In genomic region chr1:170882915-170883485, GRCm38 (mm10) we compare ENCODE assay signal across 25 mouse cellular contexts. TPM values are rescaled to one million over a fixed set of nuclear protein-coding genes. Genes with fewer than 3 reads are reported as not detected.
DNase-seq lines count a peak whose midpoint lies in the region; ATAC-seq and TF ChIP-seq lines count a peak whose summit lies in the region.
"Had no signal": no experiment of that assay in that cellular context is flagged by ENCODE, and none has a peak within 500 bp of the region (broad histone marks: within the 10 kb centered on the region; RNA-seq: fewer than 3 reads in every experiment).

No protein-coding gene starts in this region.

- peak; percentile 56 for DNase-seq in heart, adult 11 months
- no peak for DNase-seq in heart, postnatal 10 days
- DNase-seq in neural tube, embryonic 10.5 days (ENCODE audit: extremely low spot score, low spot score): no peak
- DNase-seq in kidney, postnatal 0 days (ENCODE audit: low spot score): no peak
- no peak for DNase-seq in cerebellum, adult 11-12 months
- no peak for DNase-seq in gastrocnemius, postnatal 25 days
- DNase-seq: adrenal gland, postnatal 14 days; cerebellum, adult 8-10 months; heart, adult 2 months; spleen, adult 18-20 months; thymus, postnatal 36 days had no signal

- no peak overlapping the region for H3K4me3 ChIP-seq in neural tube, embryonic 15.5 days (replicated peaks)
- H3K4me3 ChIP-seq in kidney, postnatal 0 days (replicated peaks; ENCODE audit: low read depth, low read length): no peak overlapping the region
- H3K4me3 ChIP-seq in small intestine, adult 2 months (ENCODE audit: low read depth, low read length): no peak overlapping the region
- H3K4me3 ChIP-seq: heart, adult 2 months; heart, embryonic 15.5 days; limb, embryonic 12.5 days; midbrain, embryonic 15.5 days had no signal

- H3K36me3 ChIP-seq in neural tube, embryonic 15.5 days: peaks cover 21% of the 10 kb centered on the region
- H3K36me3 ChIP-seq in kidney, postnatal 0 days (ENCODE audit: insufficient read depth, low read length): peaks cover 8% of the 10 kb centered on the region; the same call in 1 of the 2 replicates
- peaks cover 12% of the 10 kb centered on the region for H3K36me3 ChIP-seq in small intestine, adult 2 months (ENCODE audit: control insufficient read depth, insufficient read depth, low read length)

- TF ChIP-seq CTCF in kidney, postnatal 0 days (IDR thresholded peaks at IDR 0.05; ENCODE audit: low read depth): no peak
- TF ChIP-seq CTCF in small intestine, adult 2 months (IDR thresholded peaks at IDR 0.05; ENCODE audit: extremely low read depth, insufficient read length, insufficient replicate concordance, low read depth, low read length): no peak

- H3K4me2 ChIP-seq in neural tube, embryonic 15.5 days: peak overlapping the region; percentile 74; the same call in 1 of the 2 replicates
- H3K4me2 ChIP-seq in kidney, postnatal 0 days (ENCODE audit: low read length): no peak overlapping the region

- no peaks in the 10 kb centered on the region for H3K27me3 ChIP-seq in neural tube, embryonic 15.5 days (replicated peaks)
- H3K27me3 ChIP-seq in kidney, postnatal 0 days (ENCODE audit: insufficient read depth, low read length): no peaks in the 10 kb centered on the region
- no peaks in the 10 kb centered on the region for H3K27me3 ChIP-seq in small intestine, adult 2 months (ENCODE audit: control insufficient read depth, insufficient read depth, low read length)
- H3K27me3 ChIP-seq: heart, embryonic 15.5 days; limb, embryonic 12.5 days; midbrain, embryonic 15.5 days had no signal

- intact Hi-C loops in heart, postnatal 10 days (cut with DNase I): no loop called here

- 86% methylated on average over 5 of the region's 5 CpGs for WGBS in neural tube, embryonic 15.5 days
- WGBS in kidney, postnatal 0 days: 73% methylated on average over 5 of the region's 5 CpGs
- 29% methylated on average over 5 of the region's 5 CpGs for WGBS in small intestine, adult 2 months

- H3K9ac ChIP-seq in neural tube, embryonic 15.5 days (replicated peaks): no peak overlapping the region
- no peak overlapping the region for H3K9ac ChIP-seq in kidney, postnatal 0 days (ENCODE audit: low read depth, low read length)
- H3K9ac ChIP-seq: heart, embryonic 15.5 days; limb, embryonic 12.5 days; midbrain, embryonic 15.5 days had no signal

- peaks cover 23% of the 10 kb centered on the region for H3K4me1 ChIP-seq in neural tube, embryonic 15.5 days
- no peaks in the 10 kb centered on the region for H3K4me1 ChIP-seq in kidney, postnatal 0 days (replicated peaks; ENCODE audit: insufficient read depth, low read length)
- H3K4me1 ChIP-seq in small intestine, adult 2 months (ENCODE audit: control insufficient read depth, insufficient read depth, insufficient read length, low read length): peaks cover 7% of the 10 kb centered on the region; the same call in 1 of the 2 replicates

- ATAC-seq in neural tube, embryonic 15.5 days (ENCODE audit: low FRiP score): no peak
- no peak for ATAC-seq in kidney, postnatal 0 days (replicated peaks; ENCODE audit: low FRiP score, low read depth)
- ATAC-seq: inflammation-experienced regulatory T-cells, adult 6 months; lung, postnatal 0 days; midbrain, embryonic 15.5 days had no signal

- H3K27ac ChIP-seq in neural tube, embryonic 15.5 days (replicated peaks): no peak overlapping the region
- H3K27ac ChIP-seq in kidney, postnatal 0 days: 0 out of 2 replicates have a peak overlapping the region, but pooled peaks have one; percentile 28
- H3K27ac ChIP-seq in small intestine, adult 2 months (ENCODE audit: insufficient read depth, low read depth, low read length): peak overlapping the region; percentile 68
- H3K27ac ChIP-seq: heart, adult 2 months; heart, embryonic 15.5 days; limb, embryonic 12.5 days; midbrain, embryonic 15.5 days had no signal

- no peaks in the 10 kb centered on the region for H3K9me3 ChIP-seq in neural tube, embryonic 15.5 days (replicated peaks)
- H3K9me3 ChIP-seq in kidney, postnatal 0 days (replicated peaks; ENCODE audit: low read length): no peaks in the 10 kb centered on the region
- H3K9me3 ChIP-seq: heart, embryonic 15.5 days; limb, embryonic 12.5 days; midbrain, embryonic 15.5 days had no signal

- TF ChIP-seq POLR2A in small intestine, adult 2 months (IDR thresholded peaks at IDR 0.05; ENCODE audit: low read depth, low read length): no peak

RNA-seq across cellular contexts. Expression of gene Gm26620, which starts 1.9 kb away (rescaled TPM):
- total RNA-seq in heart, postnatal 10 days (2021): under 1 TPM; 0.55 to 0.67 TPM
- polyA plus RNA-seq in neural tube, embryonic 15.5 days (2015; fragmentation: Nextera tagmentation; extraction: Ambion mirVana): 0.36 and 0.91 TPM in 2 replicates
- 2.0 and 2.1 TPM in 2 replicates for polyA plus RNA-seq in kidney, postnatal 0 days (2015; fragmentation: Nextera tagmentation; extraction: Ambion mirVana)
- polyA plus RNA-seq in small intestine, adult 2 months (2012; rRNA removed): 1.1 and 1.5 TPM in 2 replicates
- total RNA-seq in gastrocnemius, postnatal 25 days (2021): under 1 TPM in 1 of 2 experiments, not detected in 1; 0.35 TPM
- total RNA-seq: common myeloid progenitor, adult 5-6 weeks; megakaryocyte, adult 5-6 weeks had no signal
- polyA plus RNA-seq: hindbrain, embryonic 11.5 days had no signal

RNA-seq across cellular contexts. Expression of gene Dusp12, which starts 2.3 kb away (rescaled TPM):
- total RNA-seq in heart, postnatal 10 days (2021): 10 to 100 TPM in 1 of 2 experiments, 1 to 10 TPM in 1; 8.7 to 13.1 TPM
- 43.5 and 51.7 TPM in 2 replicates for polyA plus RNA-seq in neural tube, embryonic 15.5 days (2015; fragmentation: Nextera tagmentation; extraction: Ambion mirVana)
- polyA plus RNA-seq in kidney, postnatal 0 days (2015; fragmentation: Nextera tagmentation; extraction: Ambion mirVana): 32.8 and 34.9 TPM in 2 replicates
- 5.5 and 8.0 TPM in 2 replicates for polyA plus RNA-seq in small intestine, adult 2 months (2012; rRNA removed)
- total RNA-seq in gastrocnemius, postnatal 25 days (2021): 1 to 10 TPM; 4.0 TPM

RNA-seq across cellular contexts. Expression of gene Atf6, which starts 15.4 kb away (rescaled TPM):
- total RNA-seq in heart, postnatal 10 days (2021): 10 to 100 TPM; 52.5 to 54.4 TPM
- 7.1 and 7.2 TPM in 2 replicates for polyA plus RNA-seq in neural tube, embryonic 15.5 days (2015; fragmentation: Nextera tagmentation; extraction: Ambion mirVana)
- polyA plus RNA-seq in kidney, postnatal 0 days (2015; fragmentation: Nextera tagmentation; extraction: Ambion mirVana): 8.6 and 8.9 TPM in 2 replicates
- 4.4 and 8.4 TPM in 2 replicates for polyA plus RNA-seq in small intestine, adult 2 months (2012; rRNA removed)
- 10 to 100 TPM; 16.8 to 16.9 TPM for total RNA-seq in gastrocnemius, postnatal 25 days (2021)

RNA-seq across cellular contexts. Expression of gene Fcrlb, which starts 29.7 kb away (rescaled TPM):
- total RNA-seq in heart, postnatal 10 days (2021): not detected
- polyA plus RNA-seq in neural tube, embryonic 15.5 days (2015; fragmentation: Nextera tagmentation; extraction: Ambion mirVana): 1.1 and 1.4 TPM in 2 replicates
- 0.32 and 0.41 TPM in 2 replicates for polyA plus RNA-seq in kidney, postnatal 0 days (2015; fragmentation: Nextera tagmentation; extraction: Ambion mirVana)
- polyA plus RNA-seq in small intestine, adult 2 months (2012; rRNA removed): 0.61 and 0.89 TPM in 2 replicates
- not detected for total RNA-seq in gastrocnemius, postnatal 25 days (2021)
- total RNA-seq: adrenal gland, postnatal 14 days; common myeloid progenitor, adult 5-6 weeks; gastrocnemius, adult 8-10 months; heart, adult 2 months; megakaryocyte, adult 5-6 weeks had no signal
- polyA plus RNA-seq: embryonic facial prominence, embryonic 14.5 days; heart, adult 2 months; heart, embryonic 15.5 days; hindbrain, embryonic 11.5 days; inflammation-experienced regulatory T-cells, adult 6 months; limb, embryonic 12.5 days; stomach, embryonic 14.5 days had no signal

RNA-seq across cellular contexts. Expression of gene Fcrla, which starts 44.4 kb away (rescaled TPM):
- total RNA-seq in heart, postnatal 10 days (2021): 1 to 10 TPM in 1 of 2 experiments, under 1 TPM in 1; 0.57 to 1.6 TPM
- polyA plus RNA-seq in neural tube, embryonic 15.5 days (2015; fragmentation: Nextera tagmentation; extraction: Ambion mirVana): not detected in 2 replicates
- not detected in 2 replicates for polyA plus RNA-seq in kidney, postnatal 0 days (2015; fragmentation: Nextera tagmentation; extraction: Ambion mirVana)
- 1.8 and 4.2 TPM in 2 replicates for polyA plus RNA-seq in small intestine, adult 2 months (2012; rRNA removed)
- not detected for total RNA-seq in gastrocnemius, postnatal 25 days (2021)
- total RNA-seq: common myeloid progenitor, adult 5-6 weeks; gastrocnemius, adult 8-10 months; left cerebral cortex, adult 8-10 months had no signal
- polyA plus RNA-seq: embryonic facial prominence, embryonic 14.5 days; hindbrain, embryonic 11.5 days; limb, embryonic 12.5 days; midbrain, embryonic 15.5 days; stomach, embryonic 14.5 days had no signal
